Mouse (Mus musculus) testis, postnatal 10 days (tissue): ENCODE data around the gene Ccnt2.

Experiments used
- DNase-seq: peaks from one replicate; pipeline ENCODE4 v3.0.0; 2021; ENCODE audit warnings: low spot score

Ccnt2 gene

DNA sequence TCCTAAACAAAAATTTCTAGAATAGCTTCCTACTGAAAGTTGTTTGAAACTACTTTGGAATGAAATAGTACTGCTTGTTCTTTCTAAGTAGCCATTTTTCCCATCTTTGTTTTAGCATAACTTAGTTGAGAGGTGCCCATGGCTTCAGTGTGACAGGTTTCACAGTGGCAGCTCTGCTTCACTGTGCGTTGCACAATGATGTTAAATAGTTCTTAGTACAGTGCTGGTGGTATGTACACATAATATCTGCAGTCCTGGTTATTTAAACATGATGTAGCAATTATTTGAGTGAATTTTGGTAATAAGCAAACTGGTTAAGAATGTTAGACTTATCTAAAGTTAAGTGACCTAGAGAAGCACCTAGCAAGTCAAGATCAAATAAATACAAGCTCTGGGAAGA, 19.5 kb downstream of the Ccnt2 start:
- DNase-seq, result no peak

DNA sequence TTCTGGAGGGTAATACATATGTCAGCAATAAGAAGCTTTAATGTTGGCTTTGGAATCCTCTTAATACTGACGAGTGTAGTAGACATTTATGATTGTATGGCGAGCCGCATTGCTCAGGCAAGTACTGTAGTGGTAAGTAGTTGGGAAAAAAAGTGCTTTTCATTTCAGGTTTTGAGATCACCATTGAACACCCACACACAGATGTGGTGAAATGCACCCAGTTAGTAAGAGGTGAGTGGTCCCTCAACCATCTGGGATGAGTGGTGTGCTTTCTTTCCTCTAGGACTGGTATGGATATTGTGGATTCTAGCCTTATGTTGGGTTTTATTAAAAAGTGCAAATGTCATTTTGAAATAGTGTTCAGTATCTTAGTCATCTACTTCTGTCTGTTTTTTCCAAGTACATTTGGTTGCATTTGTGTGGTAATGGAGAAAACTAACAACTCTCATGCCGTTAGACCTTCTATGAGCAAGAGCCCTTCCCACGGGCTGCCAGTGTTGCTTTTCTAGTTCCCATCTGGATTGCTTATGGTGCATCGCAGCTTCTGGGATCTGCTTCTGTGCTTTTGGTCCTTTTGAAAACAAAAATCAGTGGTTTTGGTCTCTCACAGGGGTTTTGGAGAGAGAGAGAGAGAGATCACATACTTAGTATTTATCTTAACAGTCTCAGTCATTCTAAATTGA, 21.3 kb downstream of the Ccnt2 start:
- DNase-seq, result no peak

DNA sequence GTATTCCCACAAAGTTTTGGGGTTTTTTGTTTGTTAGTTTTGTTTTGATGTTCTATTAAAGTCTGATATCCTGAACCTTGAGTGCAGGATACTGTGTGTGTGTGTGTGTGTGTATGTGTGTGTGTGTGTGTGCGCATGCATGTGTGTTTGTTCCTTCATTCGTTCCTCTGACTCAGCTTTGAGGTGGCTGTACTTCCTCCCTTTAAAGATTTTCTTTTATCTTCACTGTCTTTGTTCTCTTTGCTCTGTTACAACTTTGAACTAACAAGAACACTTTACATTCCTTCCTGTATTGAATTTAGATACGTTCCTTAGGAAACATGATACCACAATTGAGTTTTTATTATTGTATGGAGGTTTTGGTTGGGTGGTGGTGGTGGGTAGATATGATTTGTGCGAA, 22.4 kb downstream of the Ccnt2 start:
- no peak for DNase-seq

DNA sequence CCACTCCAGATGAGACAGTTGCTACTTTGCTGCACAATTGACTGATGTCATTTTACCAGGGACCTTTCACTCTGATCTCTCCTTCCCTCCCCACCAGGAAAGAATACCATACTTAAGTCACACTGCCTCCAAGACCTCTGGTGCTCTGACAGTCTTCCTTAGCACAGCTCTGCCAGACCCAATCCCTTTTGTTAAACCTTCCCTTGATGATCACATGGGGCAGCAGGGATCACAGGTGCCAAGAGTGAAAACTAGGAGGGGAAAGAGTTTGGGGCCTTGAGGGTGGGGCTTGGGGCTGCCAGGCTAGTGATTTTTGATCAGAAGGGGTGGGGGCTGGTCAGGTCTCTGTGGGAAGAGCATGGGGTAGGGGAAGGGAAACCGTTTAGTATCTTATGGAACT, 22.8 kb downstream of the Ccnt2 start:
- no peak for DNase-seq

DNA sequence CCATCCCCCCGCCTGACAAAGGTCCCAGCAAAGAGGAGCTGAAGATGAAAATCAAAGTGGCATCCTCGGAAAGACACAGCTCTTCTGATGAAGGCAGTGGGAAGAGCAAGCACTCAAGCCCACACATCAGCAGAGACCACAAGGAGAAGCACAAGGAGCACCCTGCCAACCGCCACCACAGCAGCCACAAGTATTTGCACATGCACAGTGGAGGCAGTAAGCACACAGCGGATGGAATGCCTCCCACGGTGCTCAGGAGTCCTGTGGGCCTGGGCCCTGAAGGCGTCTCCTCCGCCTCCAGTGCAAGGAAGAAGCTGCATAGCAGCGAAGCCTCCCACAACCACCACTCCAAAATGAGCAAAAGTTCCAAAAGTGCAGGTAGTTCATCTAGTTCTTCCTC, 29.0 kb downstream of the Ccnt2 start:
- no peak for DNase-seq

DNA sequence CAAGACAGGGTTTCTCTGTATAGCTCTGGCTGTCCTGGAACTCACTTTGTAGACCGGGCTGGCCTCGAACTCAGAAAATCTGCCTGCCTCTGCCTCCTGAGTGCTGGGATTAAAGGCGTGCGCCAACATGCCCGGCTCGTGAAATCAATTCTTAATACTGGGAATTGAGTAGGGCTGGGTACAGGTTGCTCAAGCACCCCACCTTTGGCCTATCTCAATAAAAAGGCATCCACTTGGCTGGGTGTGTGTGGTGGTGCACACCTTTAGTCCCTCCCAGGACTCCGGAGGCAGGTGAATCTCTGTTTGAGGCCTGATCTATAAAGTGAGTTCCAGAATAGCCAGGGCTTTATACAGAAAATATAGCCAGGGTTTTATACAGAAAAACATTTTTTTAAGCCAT, 34.7 kb downstream of the Ccnt2 start:
- DNase-seq, result no peak

DNA sequence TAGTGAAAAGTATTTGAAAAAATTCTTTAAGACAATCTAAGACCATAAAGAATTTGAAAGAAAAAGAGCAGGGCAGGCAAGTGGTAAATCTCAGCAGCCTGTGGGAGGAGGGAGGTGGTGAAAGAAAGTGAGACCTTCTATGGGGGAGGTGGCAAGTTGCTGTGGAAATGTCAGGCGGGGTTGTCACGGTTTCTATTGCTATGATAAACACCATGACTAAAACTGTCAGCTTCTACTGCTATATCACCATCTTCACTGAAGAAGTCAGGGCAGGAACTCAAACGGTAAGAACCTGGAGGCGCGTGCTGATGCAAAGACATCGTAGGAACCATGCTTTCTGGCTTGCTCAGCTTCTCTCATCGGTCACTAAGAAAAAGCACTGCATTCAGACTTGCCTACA, 39.0 kb downstream of the Ccnt2 start:
- DNase-seq, result no peak

DNA sequence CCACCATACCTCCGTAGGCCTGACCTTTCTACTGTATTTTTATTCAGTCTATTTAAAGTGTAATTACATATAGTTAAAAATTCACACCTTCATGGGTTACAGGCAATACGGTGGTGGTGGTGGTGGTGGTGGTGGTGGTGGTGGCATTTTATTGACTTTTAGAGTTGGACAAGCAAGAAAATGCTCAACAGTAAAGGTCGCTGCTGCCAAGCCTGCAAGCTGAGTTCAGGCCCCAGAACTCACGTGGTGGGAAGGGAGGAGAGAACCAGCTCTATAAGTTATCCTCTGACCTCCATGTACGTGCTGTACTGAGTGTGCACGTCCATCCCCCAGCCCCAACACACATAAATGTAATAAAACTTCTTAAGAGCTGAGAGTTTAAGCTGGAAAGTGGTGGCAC, 42.4 kb downstream of the Ccnt2 start:
- DNase-seq, result no peak

DNA sequence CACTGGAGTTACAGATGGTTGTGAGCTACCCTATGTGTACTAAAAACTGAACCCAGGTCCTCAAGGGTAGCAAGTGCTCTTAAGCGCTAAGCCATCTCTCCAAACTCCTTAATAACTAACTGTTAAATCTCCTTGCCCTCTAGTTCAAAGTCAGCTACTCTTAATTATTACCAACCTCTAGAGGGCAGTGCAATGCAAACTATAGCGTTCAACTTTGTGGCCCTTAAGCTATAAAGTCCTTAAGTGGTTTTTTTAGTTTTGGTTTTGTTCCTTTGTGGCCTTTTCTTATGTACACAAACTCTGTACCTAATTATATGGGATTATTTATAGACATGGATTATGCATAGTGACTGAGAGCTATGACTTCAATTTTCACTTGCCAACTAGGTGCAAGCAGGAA, 53.4 kb downstream of the Ccnt2 start:
- DNase-seq, result no peak

DNA sequence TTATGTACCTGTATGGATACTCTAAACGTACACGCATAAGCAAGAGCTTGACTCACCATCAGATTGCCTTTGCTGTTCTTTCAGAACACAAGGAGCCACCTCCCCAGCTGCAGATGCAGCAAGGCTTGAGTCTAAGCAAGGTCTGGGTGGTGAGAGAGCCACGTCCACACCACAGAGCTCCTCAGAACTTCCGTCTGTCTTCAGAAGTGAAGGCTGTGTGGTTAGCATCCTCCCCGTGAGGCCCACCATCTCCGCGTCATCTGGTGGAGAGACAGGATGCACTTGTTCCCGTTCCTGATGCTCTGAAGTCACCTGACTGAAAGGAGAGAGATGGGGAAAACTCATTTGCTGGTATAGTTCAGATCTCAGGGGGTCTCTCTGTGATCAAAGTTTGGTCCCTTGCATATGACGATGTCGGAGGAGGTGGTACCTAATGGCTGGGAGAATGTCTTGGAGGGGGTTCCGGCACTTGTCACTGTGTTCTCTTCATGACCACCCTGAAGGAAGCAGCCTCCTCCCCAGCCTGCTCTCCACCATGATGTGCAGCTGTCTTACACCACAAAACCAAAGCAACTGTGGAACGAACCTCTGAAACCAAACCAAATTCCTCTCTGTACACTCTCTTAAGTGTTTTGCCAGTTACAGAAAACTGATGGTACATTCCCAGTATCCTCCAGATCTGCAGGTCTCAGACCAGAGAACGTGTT, 56.4 kb downstream of the Ccnt2 start:
- DNase-seq, result no peak

DNA sequence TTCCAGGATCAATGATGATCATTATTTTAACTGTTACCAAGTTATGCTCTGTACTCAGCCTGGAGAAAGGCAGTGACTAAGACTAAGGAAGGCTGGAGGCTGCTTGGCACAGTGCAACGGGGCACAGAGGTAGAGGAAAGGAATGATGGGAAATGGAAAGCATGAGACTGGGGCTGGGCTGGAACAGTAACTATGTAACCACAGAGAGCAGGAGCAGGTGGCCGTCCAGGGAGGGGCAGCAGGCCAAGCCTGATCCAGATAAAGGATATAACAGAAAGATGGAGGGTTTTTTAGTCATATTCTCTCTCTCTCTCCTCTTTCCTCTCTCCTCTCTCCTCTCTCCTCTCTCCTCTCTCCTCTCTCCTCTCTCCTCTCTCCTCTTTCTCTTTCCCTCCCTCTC, 59.8 kb downstream of the Ccnt2 start:
- no peak for DNase-seq

DNA sequence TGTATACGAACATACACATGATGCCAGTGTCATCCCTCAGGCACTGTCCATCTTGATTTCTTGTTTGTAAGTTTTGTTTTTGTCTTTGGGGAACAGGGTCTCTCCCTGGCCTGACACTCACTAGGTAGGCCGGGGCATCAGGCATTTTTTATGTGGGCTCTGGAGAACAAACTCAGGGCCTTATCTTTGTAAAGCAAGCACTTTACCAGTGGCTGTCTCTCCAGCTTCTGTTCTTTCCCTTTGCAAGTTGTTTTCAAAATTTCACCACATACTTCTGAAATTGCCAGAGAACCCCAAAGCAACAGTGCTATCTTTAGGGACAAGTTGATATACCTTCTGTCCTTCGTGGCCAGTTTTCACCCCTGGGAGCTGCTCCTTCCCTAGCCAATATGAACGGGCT, 60.2 kb downstream of the Ccnt2 start:
- no peak for DNase-seq

DNA sequence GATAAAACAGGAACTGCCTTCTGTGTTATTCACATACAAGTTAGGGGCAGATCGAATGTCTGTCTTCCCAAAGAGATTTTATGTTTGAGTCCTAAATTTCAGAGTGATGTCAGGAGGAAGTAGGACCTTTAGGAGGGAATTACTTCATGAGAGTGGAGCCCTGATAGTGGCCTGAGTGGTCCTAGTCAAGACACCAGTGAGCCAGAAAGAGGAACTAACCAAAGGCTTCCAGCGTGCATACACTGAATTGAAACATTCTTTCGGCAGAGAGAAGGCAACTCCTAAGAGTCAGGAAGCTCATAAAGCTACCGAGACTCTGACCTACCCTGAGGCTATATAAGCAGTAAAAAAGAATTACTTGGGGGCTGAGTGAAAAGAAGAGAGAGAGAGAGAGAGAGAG, 62.7 kb downstream of the Ccnt2 start:
- no peak for DNase-seq

DNA sequence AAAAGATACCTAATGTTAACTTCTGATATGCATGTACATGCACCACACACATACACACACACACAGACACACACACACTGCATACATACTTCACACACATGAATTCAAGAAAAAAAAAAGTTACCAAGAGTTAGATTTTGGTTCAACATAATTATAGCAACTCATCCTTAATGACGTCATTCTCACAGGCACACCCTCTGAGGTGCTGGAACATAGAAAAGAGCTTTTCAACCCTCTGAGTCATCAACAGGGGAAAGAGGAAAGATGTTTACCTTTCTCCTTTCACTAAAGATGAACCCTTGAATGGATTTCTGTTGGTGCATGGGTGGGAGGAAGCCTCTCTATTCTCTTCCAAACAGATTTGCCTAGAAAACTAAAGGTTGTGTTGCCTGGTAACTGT, 64.6 kb downstream of the Ccnt2 start:
- no peak for DNase-seq

DNA sequence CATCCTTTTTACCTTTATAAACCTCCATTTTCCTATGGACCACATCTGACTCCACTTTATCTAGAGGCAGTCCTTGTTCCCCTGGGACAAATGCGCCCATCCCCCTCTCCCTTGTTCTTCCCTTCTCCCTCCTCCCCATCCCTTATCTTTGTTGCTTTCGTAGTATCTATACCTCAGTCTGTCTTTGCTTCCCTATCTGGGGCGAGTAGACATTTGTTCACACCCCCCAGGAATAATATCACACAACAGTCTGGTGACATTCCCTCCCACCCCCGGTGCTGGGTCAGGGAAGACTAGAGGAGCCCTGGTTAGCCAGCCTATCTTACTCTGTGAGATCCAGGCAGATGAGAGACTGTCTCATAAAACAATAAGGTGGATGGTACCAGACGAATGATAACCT, 71.5 kb downstream of the Ccnt2 start:
- no peak for DNase-seq

DNA sequence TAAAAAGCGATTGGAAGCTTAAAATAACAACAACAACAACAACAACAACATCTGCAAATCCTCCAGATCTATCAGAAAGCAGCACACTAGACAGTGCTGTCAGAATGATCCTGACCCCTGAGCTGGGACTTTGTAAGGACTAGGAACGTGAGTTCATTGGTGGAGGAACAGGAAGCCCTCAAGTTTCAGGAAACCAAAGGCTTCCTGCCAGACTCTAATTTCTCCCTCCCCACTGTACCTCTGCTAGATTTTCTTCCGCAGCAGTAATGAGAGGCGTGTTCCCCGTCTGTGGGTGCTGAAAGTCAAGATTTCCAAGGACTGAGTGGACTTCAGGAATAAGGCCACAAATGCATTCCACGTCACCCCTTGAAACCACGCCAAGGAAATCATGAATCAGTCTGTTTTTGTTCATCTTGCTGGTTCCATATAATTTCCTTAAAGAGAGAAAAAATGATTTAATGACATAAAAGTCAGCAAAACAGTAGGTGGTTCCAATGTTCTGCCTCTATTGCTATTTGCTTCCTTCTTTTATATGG, 76.2 kb downstream of the Ccnt2 start:
- DNase-seq, result no peak

DNA sequence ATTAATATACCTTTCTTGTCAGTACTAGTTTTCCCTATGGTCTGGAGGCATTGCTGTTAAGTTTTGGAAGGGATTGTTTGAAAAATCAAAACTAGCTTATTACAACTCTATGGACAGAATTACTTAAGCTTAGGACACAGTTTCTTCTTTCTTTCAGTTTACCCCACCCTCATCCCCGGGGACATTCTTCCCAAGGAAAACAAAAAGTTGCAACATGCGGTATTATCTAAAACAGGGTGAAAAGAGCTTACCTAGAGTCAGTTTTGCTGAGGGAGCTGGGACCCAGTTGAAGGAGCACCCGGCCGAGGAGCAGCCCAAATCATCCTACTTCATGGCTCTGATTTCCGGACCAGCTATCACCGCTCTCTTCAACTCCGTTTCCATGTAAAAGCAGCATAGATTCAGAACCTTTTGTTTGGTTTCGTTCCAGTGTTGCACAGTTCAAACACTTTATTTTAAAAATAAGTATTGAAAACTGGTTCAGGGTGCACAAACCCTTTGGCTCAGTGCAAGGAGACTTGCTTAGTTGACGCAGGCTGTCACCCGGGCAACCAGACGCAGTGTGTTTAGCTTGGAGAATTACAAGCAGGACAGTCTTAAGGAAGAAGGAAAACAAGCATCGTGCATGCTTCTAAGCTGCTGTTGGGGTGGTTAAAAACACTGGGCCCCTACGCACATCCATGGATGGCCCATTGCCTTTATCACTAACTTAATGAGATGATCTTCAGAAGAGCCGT, 80.7 kb downstream of the Ccnt2 start, which contains the start of gene Map3k19:
Map3k19 (minus strand) TSS at position 546 of the 737 bp plus-strand sequence.
- DNase-seq, result no peak
